Comparison of ENCODE assay signal across 8 mouse cellular contexts in genomic region chr3:86999415-86999740, GRCm38 (mm10). TPM values are rescaled to one million over a fixed set of nuclear protein-coding genes. Genes with fewer than 3 reads are reported as not detected.
DNase-seq lines count a peak whose midpoint lies in the region; ATAC-seq and TF ChIP-seq lines count a peak whose summit lies in the region.

Gene Cd1d1 (minus strand): TSS chr3:86999441.

- no peak for TF ChIP-seq POLR2A in small intestine, adult 2 months (IDR thresholded peaks at IDR 0.05; ENCODE audit: low read depth, low read length)

- H3K9me3 ChIP-seq in erythroblast, embryonic 14.5 days (ENCODE audit: control insufficient read depth, low read length) = no peaks in the 10 kb centered on the region
- H3K9me3 ChIP-seq in forebrain, embryonic 11.5 days (ENCODE audit: control insufficient read depth, low read length) = no peaks in the 10 kb centered on the region
- H3K9me3 ChIP-seq in limb, embryonic 13.5 days = no peaks in the 10 kb centered on the region

- no peak for ATAC-seq in erythroblast, adult 5-6 weeks (replicated peaks; ENCODE audit: low FRiP score, poor library complexity, severe bottlenecking)
- ATAC-seq in CD4-positive, CD25-positive, alpha-beta regulatory T cell, adult 4 months = no peak
- ATAC-seq in forebrain, embryonic 11.5 days (replicated peaks; ENCODE audit: low FRiP score) = no peak
- no peak for ATAC-seq in limb, embryonic 13.5 days (ENCODE audit: low FRiP score, low read depth)

- H3K27me3 ChIP-seq in erythroblast, embryonic 14.5 days (ENCODE audit: control insufficient read depth) = no peaks in the 10 kb centered on the region
- no peaks in the 10 kb centered on the region for H3K27me3 ChIP-seq in forebrain, embryonic 11.5 days (ENCODE audit: control insufficient read depth, insufficient read depth, low read length)
- no peaks in the 10 kb centered on the region for H3K27me3 ChIP-seq in limb, embryonic 13.5 days
- H3K27me3 ChIP-seq in small intestine, adult 2 months (ENCODE audit: control insufficient read depth, insufficient read depth, low read length) = no peaks in the 10 kb centered on the region

- peak within 1 kb of the TSS; percentile 54; the same call in 1 of the 2 replicates for H3K27ac ChIP-seq in forebrain, embryonic 11.5 days (ENCODE audit: low read depth, low read length)
- peak within 1 kb of the TSS; percentile 85 for H3K27ac ChIP-seq in limb, embryonic 13.5 days
- H3K27ac ChIP-seq in small intestine, adult 2 months (ENCODE audit: insufficient read depth, low read depth, low read length) = peak within 1 kb of the TSS; percentile 52; the same call in 1 of the 2 replicates

- H3K36me3 ChIP-seq in erythroblast, embryonic 14.5 days (ENCODE audit: control insufficient read depth) = no peaks in the 10 kb centered on the region
- no peaks in the 10 kb centered on the region for H3K36me3 ChIP-seq in forebrain, embryonic 11.5 days (ENCODE audit: control insufficient read depth, insufficient read depth, low read length)
- H3K36me3 ChIP-seq in limb, embryonic 13.5 days = no peaks in the 10 kb centered on the region
- H3K36me3 ChIP-seq in small intestine, adult 2 months (ENCODE audit: control insufficient read depth, insufficient read depth, low read length) = no peaks in the 10 kb centered on the region

- DNase-seq in forebrain, embryonic 11.5 days (ENCODE audit: low spot score) = no peak
- no peak for DNase-seq in right cerebral cortex, postnatal 4 days
- no peak for DNase-seq in frontal cortex, postnatal 25 days (ENCODE audit: low spot score in 2 of 2)

- peak within 1 kb of the TSS; percentile 66 for H3K9ac ChIP-seq in forebrain, embryonic 11.5 days (ENCODE audit: low read length)
- H3K9ac ChIP-seq in limb, embryonic 13.5 days = peak within 1 kb of the TSS; percentile 77

- peaks cover 6% of the 10 kb centered on the region for H3K4me1 ChIP-seq in erythroblast, embryonic 14.5 days (ENCODE audit: control insufficient read depth)
- H3K4me1 ChIP-seq in forebrain, embryonic 11.5 days (replicated peaks; ENCODE audit: control insufficient read depth, insufficient read depth, low read length) = no peaks in the 10 kb centered on the region
- peaks cover 7% of the 10 kb centered on the region; the same call in 1 of the 2 replicates for H3K4me1 ChIP-seq in limb, embryonic 13.5 days
- H3K4me1 ChIP-seq in small intestine, adult 2 months (ENCODE audit: control insufficient read depth, insufficient read depth, insufficient read length, low read length) = no peaks in the 10 kb centered on the region

- WGBS in forebrain, embryonic 11.5 days = 42% methylated on average over 8 of the region's 8 CpGs
- 36% methylated on average over 8 of the region's 8 CpGs for WGBS in limb, embryonic 13.5 days
- WGBS in small intestine, adult 2 months = 5% methylated on average over 8 of the region's 8 CpGs

- H3K4me3 ChIP-seq in erythroblast, embryonic 14.5 days (replicated peaks) = peak within 1 kb of the TSS; percentile 62
- peak within 1 kb of the TSS; percentile 41 for H3K4me3 ChIP-seq in forebrain, embryonic 11.5 days (ENCODE audit: low read depth, low read length)
- peak within 1 kb of the TSS; percentile 53 for H3K4me3 ChIP-seq in limb, embryonic 13.5 days
- H3K4me3 ChIP-seq in small intestine, adult 2 months (ENCODE audit: low read depth, low read length) = peak within 1 kb of the TSS; percentile 71

- peak within 1 kb of the TSS; percentile 45 for H3K4me2 ChIP-seq in forebrain, embryonic 11.5 days (ENCODE audit: low read depth, low read length, severe bottlenecking)
- H3K4me2 ChIP-seq in limb, embryonic 13.5 days (replicated peaks) = peak within 1 kb of the TSS; percentile 68

- TF ChIP-seq CTCF in small intestine, adult 2 months (IDR thresholded peaks at IDR 0.05; ENCODE audit: extremely low read depth, insufficient read length, insufficient replicate concordance, low read depth, low read length) = no peak

RNA-seq across cellular contexts. Expression of gene Cd1d1, which starts in this region (rescaled TPM):
- polyA plus RNA-seq in erythroblast, embryonic 14.5 days (2012) = 0.03 TPM in 1 of 2 replicates, not detected in the other
- 5.6 and 15.0 TPM in 2 replicates for total RNA-seq in erythroblast, adult 5-6 weeks (2015; ENCODE audit: low replicate concordance)
- total RNA-seq in erythroblast, adult 5-6 weeks (2017; ENCODE audit: low replicate concordance) = 0.98 and 4.2 TPM in 2 replicates
- polyA plus RNA-seq in CD4-positive, CD25-positive, alpha-beta regulatory T cell, adult 4 months (2017; shearing (Covaris generic)) = 100 to 1,000 TPM; 133 to 178 TPM
- polyA plus RNA-seq in forebrain, embryonic 11.5 days (2014; fragmentation: Nextera tagmentation; extraction: Ambion mirVana) = 31.5 and 33.1 TPM in 2 replicates
- 41.2 and 41.9 TPM in 2 replicates for polyA plus RNA-seq in limb, embryonic 13.5 days (2015; fragmentation: Nextera tagmentation; extraction: Ambion mirVana)
- polyA plus RNA-seq in small intestine, adult 2 months (2012; rRNA removed) = 2.2 and 2.3 TPM in 2 replicates
